Mouse (Mus musculus): Measurements from ENCODE around the gene Efhd1. TPM values are rescaled to one million over a fixed set of nuclear protein-coding genes. Genes with fewer than 3 reads are reported as not detected.

The Efhd1 gene
- polyA plus RNA-seq, 1 experiment = 1.9 TPM

- Histone ChIP-seq H3K9me3 (replicated peaks; ENCODE audit: control insufficient read depth, insufficient read depth, low read length, poor library complexity, severe bottlenecking) (no peaks in the 10 kb centered on the region), H3K27me3 (ENCODE audit: control insufficient read depth, insufficient read depth, low read length, poor library complexity, severe bottlenecking) (no peaks in the 10 kb centered on the region), H3K4me3 (ENCODE audit: low read depth, low read length) (no peak overlapping the region), H3K27ac (ENCODE audit: insufficient read depth, low read length) (peak overlapping the region; percentile 96), H3K9ac (ENCODE audit: low read depth, poor library complexity, severe bottlenecking) (no peak overlapping the region), H3K4me1 (ENCODE audit: control insufficient read depth, insufficient read depth, low read length) (peaks cover 19% of the 10 kb centered on the region), H3K36me3 (ENCODE audit: control insufficient read depth, insufficient read depth, low read length, poor library complexity, severe bottlenecking) (peaks cover 54% of the 10 kb centered on the region)
- no peak for TF ChIP-seq EP300 (IDR thresholded peaks at IDR 0.05; ENCODE audit: insufficient read depth, low read depth, low read length)
- no peak for TF ChIP-seq POLR2A (IDR thresholded peaks at IDR 0.05; ENCODE audit: insufficient read depth, low read length)
- no peak for TF ChIP-seq CTCF (IDR thresholded peaks at IDR 0.05; ENCODE audit: low read depth, low read length)
Measured at GRCm38 (mm10) chr1:87227160-87227550, 37.0 kb upstream of the Efhd1 start.

GRCm38 (mm10) chr1:87230606-87231005, 33.6 kb upstream of the Efhd1 start:
- H3K27ac ChIP-seq (ENCODE audit: insufficient read depth, low read length) = peak overlapping the region; percentile 85
- peaks cover 27% of the 10 kb centered on the region for H3K4me1 ChIP-seq (ENCODE audit: control insufficient read depth, insufficient read depth, low read length)
- H3K9me3 ChIP-seq (replicated peaks; ENCODE audit: control insufficient read depth, insufficient read depth, low read length, poor library complexity, severe bottlenecking) = no peaks in the 10 kb centered on the region
- no peaks in the 10 kb centered on the region for H3K27me3 ChIP-seq (ENCODE audit: control insufficient read depth, insufficient read depth, low read length, poor library complexity, severe bottlenecking)
- no peak overlapping the region for H3K4me3 ChIP-seq (ENCODE audit: low read depth, low read length)
- no peak overlapping the region for H3K9ac ChIP-seq (ENCODE audit: low read depth, poor library complexity, severe bottlenecking)
- no peak for TF ChIP-seq POLR2A (IDR thresholded peaks at IDR 0.05; ENCODE audit: insufficient read depth, low read length)
- no peak for TF ChIP-seq EP300 (IDR thresholded peaks at IDR 0.05; ENCODE audit: insufficient read depth, low read depth, low read length)
- no peak for TF ChIP-seq CTCF (IDR thresholded peaks at IDR 0.05; ENCODE audit: low read depth, low read length)
- H3K36me3 ChIP-seq (ENCODE audit: control insufficient read depth, insufficient read depth, low read length, poor library complexity, severe bottlenecking) = peaks cover 36% of the 10 kb centered on the region

GRCm38 (mm10) chr1:87232197-87232596, 32.0 kb upstream of the Efhd1 start:
- Histone ChIP-seq H3K9ac (ENCODE audit: low read depth, poor library complexity, severe bottlenecking) (no peak overlapping the region), H3K4me1 (ENCODE audit: control insufficient read depth, insufficient read depth, low read length) (peaks cover 27% of the 10 kb centered on the region), H3K36me3 (ENCODE audit: control insufficient read depth, insufficient read depth, low read length, poor library complexity, severe bottlenecking) (peaks cover 32% of the 10 kb centered on the region), H3K9me3 (replicated peaks; ENCODE audit: control insufficient read depth, insufficient read depth, low read length, poor library complexity, severe bottlenecking) (no peaks in the 10 kb centered on the region), H3K27me3 (ENCODE audit: control insufficient read depth, insufficient read depth, low read length, poor library complexity, severe bottlenecking) (no peaks in the 10 kb centered on the region), H3K27ac (ENCODE audit: insufficient read depth, low read length) (peak overlapping the region; percentile 44), H3K4me3 (ENCODE audit: low read depth, low read length) (no peak overlapping the region)
- TF ChIP-seq EP300 (IDR thresholded peaks at IDR 0.05; ENCODE audit: insufficient read depth, low read depth, low read length) (no peak), POLR2A (IDR thresholded peaks at IDR 0.05; ENCODE audit: insufficient read depth, low read length) (no peak), CTCF (IDR thresholded peaks at IDR 0.05; ENCODE audit: low read depth, low read length) (no peak)

- H3K9ac ChIP-seq (ENCODE audit: low read depth, poor library complexity, severe bottlenecking) = no peak overlapping the region
- no peak overlapping the region for H3K4me3 ChIP-seq (ENCODE audit: low read depth, low read length)
- TF ChIP-seq POLR2A (IDR thresholded peaks at IDR 0.05; ENCODE audit: insufficient read depth, low read length) (no peak), EP300 (IDR thresholded peaks at IDR 0.05; ENCODE audit: insufficient read depth, low read depth, low read length) (no peak), CTCF (IDR thresholded peaks at IDR 0.05; ENCODE audit: low read depth, low read length) (peak; percentile 7)
- H3K27me3 ChIP-seq (ENCODE audit: control insufficient read depth, insufficient read depth, low read length, poor library complexity, severe bottlenecking) = no peaks in the 10 kb centered on the region
- no peaks in the 10 kb centered on the region for H3K9me3 ChIP-seq (replicated peaks; ENCODE audit: control insufficient read depth, insufficient read depth, low read length, poor library complexity, severe bottlenecking)
- H3K36me3 ChIP-seq (ENCODE audit: control insufficient read depth, insufficient read depth, low read length, poor library complexity, severe bottlenecking) = peaks cover 16% of the 10 kb centered on the region
- peaks cover 3% of the 10 kb centered on the region for H3K4me1 ChIP-seq (ENCODE audit: control insufficient read depth, insufficient read depth, low read length)
- H3K27ac ChIP-seq (ENCODE audit: insufficient read depth, low read length) = no peak overlapping the region
Measured at GRCm38 (mm10) chr1:87239056-87239455, 25.1 kb upstream of the Efhd1 start.

GRCm38 (mm10) chr1:87243021-87243420, 21.1 kb upstream of the Efhd1 start:
- Histone ChIP-seq H3K27me3 (ENCODE audit: control insufficient read depth, insufficient read depth, low read length, poor library complexity, severe bottlenecking) (no peaks in the 10 kb centered on the region), H3K36me3 (ENCODE audit: control insufficient read depth, insufficient read depth, low read length, poor library complexity, severe bottlenecking) (no peaks in the 10 kb centered on the region; the same call in 1 of the 2 replicates), H3K9ac (ENCODE audit: low read depth, poor library complexity, severe bottlenecking) (no peak overlapping the region), H3K4me1 (ENCODE audit: control insufficient read depth, insufficient read depth, low read length) (peaks cover 1% of the 10 kb centered on the region), H3K4me3 (ENCODE audit: low read depth, low read length) (no peak overlapping the region), H3K27ac (ENCODE audit: insufficient read depth, low read length) (no peak overlapping the region), H3K9me3 (replicated peaks; ENCODE audit: control insufficient read depth, insufficient read depth, low read length, poor library complexity, severe bottlenecking) (no peaks in the 10 kb centered on the region)
- TF ChIP-seq EP300 (IDR thresholded peaks at IDR 0.05; ENCODE audit: insufficient read depth, low read depth, low read length) (no peak), CTCF (IDR thresholded peaks at IDR 0.05; ENCODE audit: low read depth, low read length) (no peak), POLR2A (IDR thresholded peaks at IDR 0.05; ENCODE audit: insufficient read depth, low read length) (no peak)

- Histone ChIP-seq H3K4me3 (ENCODE audit: low read depth, low read length) (no peak overlapping the region), H3K27me3 (ENCODE audit: control insufficient read depth, insufficient read depth, low read length, poor library complexity, severe bottlenecking) (no peaks in the 10 kb centered on the region), H3K9ac (ENCODE audit: low read depth, poor library complexity, severe bottlenecking) (no peak overlapping the region), H3K9me3 (replicated peaks; ENCODE audit: control insufficient read depth, insufficient read depth, low read length, poor library complexity, severe bottlenecking) (no peaks in the 10 kb centered on the region), H3K4me1 (ENCODE audit: control insufficient read depth, insufficient read depth, low read length) (peaks cover 1% of the 10 kb centered on the region), H3K36me3 (ENCODE audit: control insufficient read depth, insufficient read depth, low read length, poor library complexity, severe bottlenecking) (no peaks in the 10 kb centered on the region), H3K27ac (ENCODE audit: insufficient read depth, low read length) (no peak overlapping the region)
- TF ChIP-seq CTCF (IDR thresholded peaks at IDR 0.05; ENCODE audit: low read depth, low read length) = no peak
- no peak for TF ChIP-seq POLR2A (IDR thresholded peaks at IDR 0.05; ENCODE audit: insufficient read depth, low read length)
- no peak for TF ChIP-seq EP300 (IDR thresholded peaks at IDR 0.05; ENCODE audit: insufficient read depth, low read depth, low read length)
Measured at GRCm38 (mm10) chr1:87245430-87245829, 18.7 kb upstream of the Efhd1 start.

Data from ES-Bruce4 (cell line).